Mouse (Mus musculus): ENCODE measurements at regions not wholly inside any gene's neighbourhood (a gene's known extent, or its start where the extent isn't known, plus 50 kb on each side); places are given as distances from the start of the nearest gene placed in this dataset.

DNA sequence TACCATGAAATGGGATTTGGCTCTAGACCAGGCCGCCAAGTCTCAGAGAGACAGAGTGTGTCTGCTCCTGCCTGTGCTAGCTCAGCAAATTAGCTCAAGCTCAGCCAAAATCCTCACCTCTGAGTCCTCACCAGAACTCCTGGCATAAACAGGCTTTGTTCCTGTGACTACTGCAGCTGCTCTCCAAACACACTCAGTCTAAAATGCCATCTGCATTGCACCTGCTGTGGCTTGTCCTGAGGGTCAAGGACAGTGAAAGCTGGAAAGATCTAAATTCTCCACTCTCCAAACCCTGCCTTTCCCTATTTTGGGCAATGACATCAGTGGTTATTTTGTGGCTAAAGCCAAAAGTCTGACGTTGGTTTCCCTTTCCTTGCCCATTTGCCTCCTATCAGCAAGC is 570.9 kb upstream of the Gm21961 start:
- Histone ChIP-seq H3K4me1 (replicated peaks; ENCODE audit: control insufficient read depth, insufficient read depth, low read length) (no peaks in the 10 kb centered on the region), H3K4me2 (replicated peaks; ENCODE audit: low read depth) (no peak overlapping the region), H3K27ac (ENCODE audit: low read depth, low read length) (no peak overlapping the region), H3K9me3 (ENCODE audit: control insufficient read depth) (no peaks in the 10 kb centered on the region), H3K4me3 (ENCODE audit: low read depth, low read length) (no peak overlapping the region), H3K36me3 (ENCODE audit: control insufficient read depth, insufficient read depth) (no peaks in the 10 kb centered on the region), H3K27me3 (replicated peaks; ENCODE audit: control insufficient read depth, insufficient read depth, low read length) (no peaks in the 10 kb centered on the region), H3K9ac (ENCODE audit: low read depth, low read length) (no peak overlapping the region)
- 83% methylated on average over 2 of the region's 2 CpGs for WGBS
- no peak for ATAC-seq
- TF ChIP-seq CTCF (IDR thresholded peaks at IDR 0.05; ENCODE audit: low read depth): no peak

DNA sequence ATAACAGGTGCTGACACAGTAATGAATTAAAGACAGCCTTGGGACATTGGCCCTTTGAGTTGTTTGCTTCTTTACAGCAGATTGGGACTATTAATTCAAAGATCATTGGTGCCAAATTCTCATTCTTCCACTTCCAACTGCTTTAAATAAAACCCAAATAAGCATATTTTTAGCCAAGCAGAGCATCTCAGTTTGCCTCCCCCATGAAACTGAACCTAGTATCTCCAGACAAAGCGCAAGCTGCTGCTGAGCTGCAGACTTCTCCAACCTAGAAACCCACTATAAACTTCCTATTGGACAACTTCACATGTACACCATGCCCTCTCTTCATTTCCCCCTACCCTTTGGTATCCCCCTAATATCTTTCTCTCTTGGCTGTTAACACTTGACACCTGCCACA is 564.6 kb upstream of the Gm21961 start:
- Histone ChIP-seq H3K27me3 (replicated peaks; ENCODE audit: control insufficient read depth, insufficient read depth, low read length) (no peaks in the 10 kb centered on the region), H3K36me3 (ENCODE audit: control insufficient read depth, insufficient read depth) (no peaks in the 10 kb centered on the region), H3K27ac (ENCODE audit: low read depth, low read length) (no peak overlapping the region), H3K4me2 (replicated peaks; ENCODE audit: low read depth) (no peak overlapping the region), H3K4me1 (replicated peaks; ENCODE audit: control insufficient read depth, insufficient read depth, low read length) (no peaks in the 10 kb centered on the region), H3K9me3 (ENCODE audit: control insufficient read depth) (no peaks in the 10 kb centered on the region), H3K9ac (ENCODE audit: low read depth, low read length) (no peak overlapping the region), H3K4me3 (ENCODE audit: low read depth, low read length) (no peak overlapping the region)
- TF ChIP-seq CTCF (IDR thresholded peaks at IDR 0.05; ENCODE audit: low read depth): no peak
- 97% methylated on average over 1 of the region's 1 CpGs for WGBS
- no peak for ATAC-seq

DNA sequence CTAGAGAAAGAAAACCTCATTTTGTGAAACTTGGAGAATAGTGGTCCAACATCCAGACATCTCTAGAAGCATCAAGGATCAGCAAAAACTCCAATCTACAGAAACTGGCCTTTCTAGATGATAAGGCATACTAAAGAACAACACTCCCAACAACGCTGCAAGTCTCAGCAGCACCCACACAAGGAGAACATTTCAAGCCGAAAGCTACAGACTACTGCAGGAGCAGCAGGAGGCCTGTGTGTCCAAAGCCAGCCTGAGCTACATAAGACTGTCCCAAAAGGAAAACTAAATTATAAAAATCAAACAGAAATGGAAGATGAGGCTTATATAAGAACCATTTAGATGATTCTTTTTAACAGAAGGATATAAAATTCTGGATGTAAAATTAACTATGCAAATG is 553.2 kb upstream of the Gm21961 start:
- Histone ChIP-seq H3K4me2 (replicated peaks; ENCODE audit: low read depth) (no peak overlapping the region), H3K36me3 (ENCODE audit: control insufficient read depth, insufficient read depth) (no peaks in the 10 kb centered on the region), H3K4me3 (ENCODE audit: low read depth, low read length) (no peak overlapping the region), H3K27me3 (replicated peaks; ENCODE audit: control insufficient read depth, insufficient read depth, low read length) (no peaks in the 10 kb centered on the region), H3K9ac (ENCODE audit: low read depth, low read length) (no peak overlapping the region), H3K4me1 (replicated peaks; ENCODE audit: control insufficient read depth, insufficient read depth, low read length) (no peaks in the 10 kb centered on the region), H3K9me3 (ENCODE audit: control insufficient read depth) (no peaks in the 10 kb centered on the region), H3K27ac (ENCODE audit: low read depth, low read length) (no peak overlapping the region)
- 82% methylated on average over 2 of the region's 2 CpGs for WGBS
- no peak for ATAC-seq
- no peak for TF ChIP-seq CTCF (IDR thresholded peaks at IDR 0.05; ENCODE audit: low read depth)

DNA sequence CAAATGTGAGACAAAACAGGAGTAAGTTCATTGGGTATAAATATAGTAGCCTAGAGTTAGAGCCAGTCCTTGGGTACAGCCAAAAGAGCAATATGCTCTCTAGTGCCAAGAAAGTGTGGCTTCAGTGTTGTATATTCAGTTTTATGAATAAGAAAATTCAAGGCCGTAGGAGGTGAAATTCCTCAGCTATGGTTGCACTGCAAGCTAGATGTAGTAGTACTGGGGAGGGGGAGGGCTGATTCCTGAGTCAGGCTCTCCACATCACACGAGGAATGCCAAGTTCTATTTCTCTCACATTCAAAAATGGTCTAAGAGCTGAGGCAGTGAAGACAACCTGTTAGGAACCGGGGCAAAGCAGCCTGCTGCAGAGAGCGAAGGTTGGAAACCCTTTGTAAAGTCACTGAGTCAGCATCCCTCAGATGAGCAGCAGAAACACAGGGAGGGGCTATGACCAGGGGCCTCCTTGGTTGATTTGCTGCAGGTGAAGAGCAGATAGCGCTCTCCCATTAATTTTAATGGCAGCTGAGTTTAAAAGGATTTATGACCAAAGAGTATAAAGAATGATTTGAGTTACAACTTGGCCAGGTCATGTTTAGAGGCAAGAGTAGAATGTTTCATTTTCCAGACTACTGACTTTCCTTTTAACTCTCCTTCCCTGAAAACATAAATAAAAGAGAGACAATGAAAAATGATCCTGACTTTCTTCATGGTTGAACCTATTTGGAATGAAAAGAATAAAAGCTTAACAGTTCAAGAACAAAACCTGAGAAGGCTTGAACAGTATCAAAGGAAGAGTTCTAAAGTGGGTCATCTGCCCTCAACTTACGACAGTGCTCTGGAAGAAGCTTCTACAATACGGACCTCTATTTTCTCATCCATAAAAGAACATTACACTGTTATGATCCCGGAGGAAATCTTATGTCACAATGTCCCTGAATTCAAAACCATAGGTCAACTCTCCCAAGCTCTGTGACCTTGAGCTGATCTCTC is 543.4 kb upstream of the Gm21961 start:
- Histone ChIP-seq H3K4me1 (replicated peaks; ENCODE audit: control insufficient read depth, insufficient read depth, low read length) (no peaks in the 10 kb centered on the region), H3K27me3 (replicated peaks; ENCODE audit: control insufficient read depth, insufficient read depth, low read length) (no peaks in the 10 kb centered on the region), H3K9me3 (ENCODE audit: control insufficient read depth) (no peaks in the 10 kb centered on the region), H3K36me3 (ENCODE audit: control insufficient read depth, insufficient read depth) (no peaks in the 10 kb centered on the region), H3K27ac (ENCODE audit: low read depth, low read length) (no peak overlapping the region), H3K4me2 (replicated peaks; ENCODE audit: low read depth) (no peak overlapping the region), H3K9ac (ENCODE audit: low read depth, low read length) (no peak overlapping the region), H3K4me3 (ENCODE audit: low read depth, low read length) (no peak overlapping the region)
- WGBS: 67% methylated on average over 8 of the region's 8 CpGs
- ATAC-seq: no peak
- TF ChIP-seq CTCF (IDR thresholded peaks at IDR 0.05; ENCODE audit: low read depth): no peak

DNA sequence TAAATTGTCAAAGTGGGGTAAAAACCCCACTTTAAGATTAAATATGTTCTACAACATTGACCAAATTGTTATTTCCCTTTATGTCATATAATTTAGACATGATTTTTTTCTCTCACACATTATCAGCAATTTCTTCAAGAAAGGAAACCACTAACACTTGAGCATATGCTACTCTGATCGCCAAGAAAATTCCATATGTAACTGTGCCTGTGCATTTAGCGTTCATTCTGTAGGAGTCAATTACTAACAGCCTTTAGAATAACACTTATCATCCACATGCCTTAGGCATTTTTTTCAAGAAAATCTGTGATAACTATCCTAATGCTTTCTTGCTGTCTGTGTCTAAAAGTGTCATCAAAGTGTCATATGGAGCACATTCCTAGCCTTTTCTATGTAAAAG is 534.3 kb upstream of the Gm21961 start:
- 81% methylated on average over 2 of the region's 2 CpGs for WGBS

DNA sequence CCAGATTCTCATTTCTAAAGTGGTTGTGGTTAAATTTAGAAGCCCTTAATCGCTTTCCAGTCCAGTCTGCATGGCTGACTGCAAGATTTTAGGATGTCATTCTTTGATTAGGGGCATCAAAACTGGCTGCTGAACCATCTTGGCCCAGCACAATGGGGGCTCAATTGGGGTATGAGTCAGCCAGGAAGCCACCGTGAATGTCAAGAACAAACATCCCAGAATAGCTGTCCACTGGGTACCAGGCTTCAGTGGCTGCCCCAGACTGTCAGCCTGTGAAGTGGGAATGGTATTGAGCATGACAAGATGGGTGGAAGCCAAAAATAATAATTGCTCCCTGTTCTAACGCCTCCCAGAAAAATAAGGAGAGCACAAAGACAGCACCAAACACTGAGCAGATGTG is 520.9 kb upstream of the Gm21961 start:
- no peak for TF ChIP-seq CTCF (IDR thresholded peaks at IDR 0.05; ENCODE audit: low read depth)
- H3K27me3 ChIP-seq (replicated peaks; ENCODE audit: control insufficient read depth, insufficient read depth, low read length): no peaks in the 10 kb centered on the region
- no peak overlapping the region for H3K27ac ChIP-seq (ENCODE audit: low read depth, low read length)
- H3K4me2 ChIP-seq (replicated peaks; ENCODE audit: low read depth): no peak overlapping the region
- H3K9me3 ChIP-seq (ENCODE audit: control insufficient read depth): no peaks in the 10 kb centered on the region
- WGBS: 74% methylated on average over 3 of the region's 3 CpGs
- H3K4me3 ChIP-seq (ENCODE audit: low read depth, low read length): no peak overlapping the region
- H3K4me1 ChIP-seq (replicated peaks; ENCODE audit: control insufficient read depth, insufficient read depth, low read length): no peaks in the 10 kb centered on the region
- H3K9ac ChIP-seq (ENCODE audit: low read depth, low read length): no peak overlapping the region
- H3K36me3 ChIP-seq (ENCODE audit: control insufficient read depth, insufficient read depth): no peaks in the 10 kb centered on the region
- no peak for ATAC-seq

More for the DNA sequence above, 534.3 kb upstream of the Gm21961 start:
- Histone ChIP-seq H3K27me3 (replicated peaks; ENCODE audit: control insufficient read depth, insufficient read depth, low read length) (no peaks in the 10 kb centered on the region), H3K4me3 (ENCODE audit: low read depth, low read length) (no peak overlapping the region), H3K9me3 (ENCODE audit: control insufficient read depth) (no peaks in the 10 kb centered on the region), H3K36me3 (ENCODE audit: control insufficient read depth, insufficient read depth) (no peaks in the 10 kb centered on the region), H3K4me1 (replicated peaks; ENCODE audit: control insufficient read depth, insufficient read depth, low read length) (no peaks in the 10 kb centered on the region), H3K9ac (ENCODE audit: low read depth, low read length) (no peak overlapping the region), H3K27ac (ENCODE audit: low read depth, low read length) (no peak overlapping the region), H3K4me2 (replicated peaks; ENCODE audit: low read depth) (no peak overlapping the region)
- TF ChIP-seq CTCF (IDR thresholded peaks at IDR 0.05; ENCODE audit: low read depth): no peak
- ATAC-seq: no peak

Data from intestine, postnatal 0 days (tissue).